Mouse (Mus musculus) lung, postnatal 0 days (tissue): ENCODE results near the gene Zfp472. TPM values are rescaled to one million over a fixed set of nuclear protein-coding genes. Genes with fewer than 3 reads are reported as not detected.
A peak's percentile ranks its signal among the peaks of the same experiment; 100 is the strongest.
"Not testable (repeated sequence)": the region's sequence is repeated elsewhere in the genome, so short reads cannot be mapped to it uniquely, and the experiment has no call there.

Experiments
- ATAC-seq: fragments of 200-750 bp; cut with Nextera tagmentation; 2 replicates; pipeline ENCODE4 v1.8.0; 2017; ENCODE audit warnings: moderate library complexity
- DNase-seq: peaks from one replicate; pipeline ENCODE4 v3.0.0-alpha.2; 2016; ENCODE audit warnings: low spot score
- H3K27ac ChIP-seq: fragments of 300-500 bp; sonication (generic); 2 replicates; pipeline ENCODE4 v1.5.1; 2014; ENCODE audit warnings: antibody characterized with exemption, mild to moderate bottlenecking, low read length, mixed read lengths
- H3K27me3 ChIP-seq: fragments of 300-500 bp; sonication (generic); replicated peaks from 2 replicates; pipeline ENCODE4 v1.6.1; 2014; ENCODE audit warnings: low read length, mixed read lengths; ENCODE audit not compliant: insufficient read depth
- H3K36me3 ChIP-seq: fragments of 300-500 bp; sonication (generic); 2 replicates; pipeline ENCODE4 v1.6.1; 2014; ENCODE audit warnings: low read length, mixed read lengths; ENCODE audit not compliant: insufficient read depth
- H3K4me1 ChIP-seq: fragments of 300-500 bp; sonication (generic); 2 replicates; pipeline ENCODE4 v1.6.1; 2014; ENCODE audit warnings: antibody characterized with exemption, low read depth, low read length, mixed read lengths; ENCODE audit not compliant: insufficient read depth
- H3K4me2 ChIP-seq: fragments of 300-500 bp; sonication (generic); replicated peaks from 2 replicates; pipeline ENCODE4 v1.6.1; 2014; ENCODE audit warnings: low read depth, mild to moderate bottlenecking, low read length, moderate library complexity, mixed read lengths
- H3K4me3 ChIP-seq: fragments of 300-500 bp; sonication (generic); 2 replicates; pipeline ENCODE4 v1.5.1; 2014; ENCODE audit warnings: low read depth, low read length
- H3K9ac ChIP-seq: fragments of 300-500 bp; sonication (generic); replicated peaks from 2 replicates; pipeline ENCODE4 v1.6.1; 2014; ENCODE audit warnings: low read depth, mild to moderate bottlenecking
- H3K9me3 ChIP-seq: fragments of 300-500 bp; sonication (generic); 2 replicates; pipeline ENCODE4 v1.6.1; 2016; ENCODE audit warnings: low read length, mixed read lengths
- CTCF ChIP-seq: IDR thresholded peaks from 2 replicates; pipeline ENCODE4 v1.5.1; 2016; ENCODE audit warnings: antibody characterized with exemption, mild to moderate bottlenecking
- EP300 ChIP-seq: IDR thresholded peaks from 2 replicates; pipeline ENCODE4 v1.6.1; 2016; ENCODE audit warnings: antibody characterized with exemption, mild to moderate bottlenecking, control low read depth
- WGBS: fragments of 180-500 bp; shearing (Covaris S2); extraction: QIAGEN DNeasy Blood & Tissue Kit; methylation state at CpG from one replicate; pipeline ENCODE4 v1.1.7; 2014; 5-methylcytosine and 5-hydroxymethylcytosine counted together
- polyA plus RNA-seq: library from polyadenylated mRNA; unstranded; fragments of >200 nt; fragmentation: Nextera tagmentation; extraction: Ambion mirVana; gene quantifications from 2 replicates; pipeline ENCODE4 v1.2.1, GENCODE M21; 2015

The Zfp472 gene
- polyA plus RNA-seq, 1 experiment from 2014 or later, result 7.8 TPM

GRCm38 (mm10) chr17:32991965-32992698 lies 26.5 kb downstream of the Zfp472 start:
- peak overlapping the region; percentile 61 for H3K4me3 ChIP-seq
- H3K9me3 ChIP-seq, result no peaks in the 10 kb centered on the region
- peak; percentile 32 for DNase-seq
- peak overlapping the region; percentile 55; the same call in 1 of the 2 replicates for H3K9ac ChIP-seq
- no peak overlapping the region for H3K27ac ChIP-seq
- ATAC-seq, result no peak
- TF ChIP-seq EP300 (no peak), CTCF (peak; percentile 48)
- no peaks in the 10 kb centered on the region for H3K36me3 ChIP-seq
- 0 out of 2 replicates have a peak, but pooled peaks cover 6% of the 10 kb centered on the region for H3K4me1 ChIP-seq
- no peaks in the 10 kb centered on the region for H3K27me3 ChIP-seq
- WGBS, result 63% methylated on average over 12 of the region's 12 CpGs
- peak overlapping the region; percentile 57 for H3K4me2 ChIP-seq

GRCm38 (mm10) chr17:32992699-32993474 lies 27.3 kb downstream of the Zfp472 start, which contains the start of gene Zfp952:
TSS of gene Zfp952 (plus strand) at chr17:32993129.
- no peaks in the 10 kb centered on the region for H3K9me3 ChIP-seq
- H3K4me3 ChIP-seq, result peak within 1 kb of the TSS; percentile 61
- ATAC-seq (peak; percentile 98), DNase-seq (peak; percentile 94)
- peak within 1 kb of the TSS; percentile 81 for H3K27ac ChIP-seq
- peak within 1 kb of the TSS; percentile 55 for H3K9ac ChIP-seq
- TF ChIP-seq EP300, result no peak
- TF ChIP-seq CTCF, result peak; percentile 17; the same call in 1 of the 2 replicates
- no peaks in the 10 kb centered on the region for H3K36me3 ChIP-seq
- H3K4me1 ChIP-seq, result 0 out of 2 replicates have a peak, but pooled peaks cover 6% of the 10 kb centered on the region
- under 1% methylated on average over 21 of the region's 21 CpGs for WGBS
- H3K27me3 ChIP-seq, result no peaks in the 10 kb centered on the region
- H3K4me2 ChIP-seq, result peak within 1 kb of the TSS; percentile 57

GRCm38 (mm10) chr17:32998492-32998891 lies 32.9 kb downstream of the Zfp472 start:
- ATAC-seq, result no peak
- Histone ChIP-seq H3K27ac (no peak overlapping the region), H3K4me2 (no peak overlapping the region), H3K9ac (no peak overlapping the region), H3K4me1 (0 out of 2 replicates have a peak, but pooled peaks cover 6% of the 10 kb centered on the region), H3K36me3 (peaks cover 20% of the 10 kb centered on the region), H3K4me3 (no peak overlapping the region), H3K9me3 (no peaks in the 10 kb centered on the region), H3K27me3 (no peaks in the 10 kb centered on the region)
- no peak for DNase-seq
- TF ChIP-seq CTCF (no peak), EP300 (no peak)
- WGBS, result 85% methylated on average over 2 of the region's 2 CpGs

- Histone ChIP-seq H3K27ac (no peak overlapping the region), H3K36me3 (peaks cover 9% of the 10 kb centered on the region), H3K4me3 (no peak overlapping the region), H3K4me2 (no peak overlapping the region), H3K4me1 (no peaks in the 10 kb centered on the region), H3K9ac (no peak overlapping the region), H3K9me3 (peaks cover 9% of the 10 kb centered on the region; the same call in 1 of the 2 replicates), H3K27me3 (no peaks in the 10 kb centered on the region)
- WGBS, result 41% methylated on average over 9 of the region's 9 CpGs
- DNase-seq, result no peak
- ATAC-seq, result no peak
- no peak for TF ChIP-seq EP300
- peak; percentile 40 for TF ChIP-seq CTCF
These were observed 42.7 kb downstream of the Zfp472 start for GRCm38 (mm10) chr17:33008337-33008736.

- H3K9ac ChIP-seq, H3K27ac ChIP-seq, DNase-seq, H3K4me2 ChIP-seq, ATAC-seq, H3K4me1 ChIP-seq, H3K27me3 ChIP-seq, H3K4me3 ChIP-seq: not testable (repeated sequence)
- Histone ChIP-seq H3K9me3 (peaks cover 33% of the 10 kb centered on the region), H3K36me3 (peaks cover 34% of the 10 kb centered on the region)
These were observed 54.8 kb downstream of the Zfp472 start for GRCm38 (mm10) chr17:33020434-33020833.

Other genes with a start within 250 kb of the Zfp472 start
- 18.9 and 21.5 TPM in 2 replicates for gene Zfp871, start 177.5 kb upstream of the Zfp472 start, polyA plus RNA-seq
- 0.29 and 0.45 TPM in 2 replicates for gene Zfp811, start 155.9 kb upstream of the Zfp472 start, polyA plus RNA-seq
- gene Zfp799, start 135.6 kb upstream of the Zfp472 start, polyA plus RNA-seq, result 4.6 and 5.6 TPM in 2 replicates
- 3.9 and 4.9 TPM in 2 replicates for gene Zfp870, start 74.2 kb upstream of the Zfp472 start, polyA plus RNA-seq
- gene Cyp4f14, start 48.5 kb upstream of the Zfp472 start, polyA plus RNA-seq, result not detected in 2 replicates
- 20.8 and 22.0 TPM in 2 replicates for gene Cyp4f13, start 18.4 kb upstream of the Zfp472 start, polyA plus RNA-seq
- 7.3 and 8.4 TPM in 2 replicates for gene Zfp952, start 27.3 kb downstream of the Zfp472 start, polyA plus RNA-seq
- 6.9 and 7.6 TPM in 2 replicates for gene Zfp763, start 67.6 kb downstream of the Zfp472 start, polyA plus RNA-seq
- gene 4921501E09Rik, start 102.2 kb downstream of the Zfp472 start, polyA plus RNA-seq, result not detected in 2 replicates
- gene Zfp563, start 123.5 kb downstream of the Zfp472 start, polyA plus RNA-seq, result 6.8 and 7.6 TPM in 2 replicates
- not detected in 2 replicates for gene Morc2b, start 173.9 kb downstream of the Zfp472 start, polyA plus RNA-seq
- gene Olfr55, start 202.6 kb downstream of the Zfp472 start, polyA plus RNA-seq, result not detected in 2 replicates
- gene Olfr239, start 225.5 kb downstream of the Zfp472 start, polyA plus RNA-seq, result not detected in 2 replicates